Mouse (Mus musculus) heart, embryonic 15.5 days (tissue): ENCODE measurements around the gene C2cd2l. TPM values are rescaled to one million over a fixed set of nuclear protein-coding genes. Genes with fewer than 3 reads are reported as not detected.
"Not testable (repeated sequence)": the region's sequence is repeated elsewhere in the genome, so short reads cannot be mapped to it uniquely, and the experiment has no call there.

ENCODE experiments used
- ATAC-seq: fragments of 200-750 bp; cut with Nextera tagmentation; replicated peaks from 2 replicates; pipeline ENCODE4 v1.8.0; 2017; ENCODE audit warnings: low read depth, moderate TSS enrichment; ENCODE audit not compliant: insufficient number of reproducible peaks, insufficient read depth, low FRiP score
- H3K27ac ChIP-seq: fragments of 300-500 bp; sonication (generic); 2 replicates; pipeline ENCODE4 v1.5.1; 2015; ENCODE audit warnings: mild to moderate bottlenecking, inconsistent platforms
- H3K27me3 ChIP-seq: fragments of 300-500 bp; sonication (generic); 2 replicates; pipeline ENCODE4 v1.6.1; 2015; ENCODE audit warnings: inconsistent platforms
- H3K36me3 ChIP-seq: fragments of 300-500 bp; sonication (generic); 2 replicates; pipeline ENCODE4 v1.6.1; 2015; ENCODE audit warnings: mild to moderate bottlenecking, inconsistent platforms
- H3K4me1 ChIP-seq: fragments of 300-500 bp; sonication (generic); replicated peaks from 2 replicates; pipeline ENCODE4 v1.6.1; 2015; ENCODE audit warnings: inconsistent platforms
- H3K4me2 ChIP-seq: fragments of 300-500 bp; sonication (generic); 2 replicates; pipeline ENCODE4 v1.6.1; 2015; ENCODE audit warnings: inconsistent platforms, mild to moderate bottlenecking, moderate library complexity
- H3K4me3 ChIP-seq: fragments of 300-500 bp; sonication (generic); 2 replicates; pipeline ENCODE4 v1.5.1; 2015; ENCODE audit warnings: mild to moderate bottlenecking, inconsistent platforms
- H3K9ac ChIP-seq: fragments of 300-500 bp; sonication (generic); 2 replicates; pipeline ENCODE4 v1.6.1; 2015; ENCODE audit warnings: mild to moderate bottlenecking, inconsistent platforms
- H3K9me3 ChIP-seq: fragments of 300-500 bp; sonication (generic); replicated peaks from 2 replicates; pipeline ENCODE4 v1.6.1; 2016; ENCODE audit warnings: inconsistent platforms
- WGBS: fragments of 180-500 bp; shearing (Covaris S2); methylation state at CpG from one replicate; pipeline ENCODE4 v1.1.7; 2015; ENCODE audit warnings: mixed read lengths; 5-methylcytosine and 5-hydroxymethylcytosine counted together
- polyA plus RNA-seq: library from polyadenylated mRNA; unstranded; fragments of >200 nt; fragmentation: Nextera tagmentation; extraction: Ambion mirVana; gene quantifications from 2 replicates; pipeline ENCODE4 v1.2.1, GENCODE M21; 2015

The C2cd2l gene
- polyA plus RNA-seq, 1 experiment from 2014 or later = 6.5 TPM

DNA sequence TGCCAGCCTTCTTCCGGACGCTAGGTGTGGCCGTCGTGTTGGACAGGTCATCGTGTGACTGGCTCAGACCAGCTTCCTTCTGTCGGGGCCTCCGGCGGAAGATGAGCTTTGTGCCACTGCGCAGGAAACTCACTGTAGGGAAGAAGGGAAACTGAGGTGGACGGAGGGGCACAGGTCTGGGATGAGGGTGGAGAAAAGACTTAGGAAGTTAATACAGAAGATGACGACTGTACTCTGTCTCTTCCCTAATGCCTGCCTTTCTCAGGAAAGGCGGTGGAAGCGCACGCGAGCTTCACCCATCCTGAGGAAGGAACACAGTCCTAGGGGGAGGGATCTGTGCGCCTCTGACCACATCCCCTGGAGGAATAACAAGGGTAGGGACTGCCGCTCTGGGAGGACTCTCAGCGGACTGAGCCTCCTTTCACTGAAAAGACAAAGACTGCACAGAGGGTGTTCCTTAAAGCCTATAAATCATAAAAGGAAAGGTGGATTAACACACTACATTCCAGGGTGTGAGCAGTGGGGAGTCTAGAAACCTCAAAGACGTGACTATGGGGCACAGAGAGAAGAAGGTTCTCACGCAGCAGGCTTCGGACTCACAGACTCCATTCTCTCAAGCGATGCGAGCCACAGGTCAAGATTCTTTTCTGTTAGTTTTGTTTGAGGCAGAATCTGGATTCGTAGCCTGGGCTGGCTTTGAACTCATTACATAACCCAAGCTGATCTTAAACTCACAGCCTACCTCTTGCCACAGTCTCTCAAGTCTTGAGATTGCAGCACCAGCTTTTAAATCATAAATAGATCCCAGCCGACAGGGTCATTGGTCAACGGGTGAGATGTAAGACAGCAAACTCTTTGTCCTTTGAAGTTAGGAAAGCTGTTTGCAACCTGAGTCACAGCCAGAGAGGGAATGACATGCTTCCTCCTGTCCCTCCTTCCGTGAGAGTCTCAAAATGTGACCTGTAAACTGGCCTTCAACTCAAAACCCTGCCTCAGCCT lies 8.7 kb downstream of the C2cd2l start:
- Histone ChIP-seq H3K27me3 (no peaks in the 10 kb centered on the region), H3K4me2 (peak overlapping the region; percentile 32), H3K9me3 (no peaks in the 10 kb centered on the region), H3K27ac (peak overlapping the region; percentile 54), H3K36me3 (peaks cover 36% of the 10 kb centered on the region), H3K4me1 (peaks cover 11% of the 10 kb centered on the region; the same call in 1 of the 2 replicates), H3K4me3 (no peak overlapping the region; the same call in 1 of the 2 replicates), H3K9ac (no peak overlapping the region)
- WGBS = 28% methylated on average over 27 of the region's 27 CpGs
- ATAC-seq = peak; percentile 54; the same call in 1 of the 2 replicates

GRCm38 (mm10) chr9:44310750-44311135 lies 9.3 kb downstream of the C2cd2l start:
- peak overlapping the region; percentile 30; the same call in 1 of the 2 replicates for H3K27ac ChIP-seq
- no peaks in the 10 kb centered on the region for H3K9me3 ChIP-seq
- peak overlapping the region; percentile 32; the same call in 1 of the 2 replicates for H3K4me2 ChIP-seq
- no peak for ATAC-seq
- no peak overlapping the region for H3K9ac ChIP-seq
- peaks cover 29% of the 10 kb centered on the region for H3K36me3 ChIP-seq
- H3K27me3 ChIP-seq = no peaks in the 10 kb centered on the region
- no peak overlapping the region for H3K4me3 ChIP-seq
- H3K4me1 ChIP-seq = peaks cover 11% of the 10 kb centered on the region; the same call in 1 of the 2 replicates
- 43% methylated on average over 10 of the region's 10 CpGs for WGBS

DNA sequence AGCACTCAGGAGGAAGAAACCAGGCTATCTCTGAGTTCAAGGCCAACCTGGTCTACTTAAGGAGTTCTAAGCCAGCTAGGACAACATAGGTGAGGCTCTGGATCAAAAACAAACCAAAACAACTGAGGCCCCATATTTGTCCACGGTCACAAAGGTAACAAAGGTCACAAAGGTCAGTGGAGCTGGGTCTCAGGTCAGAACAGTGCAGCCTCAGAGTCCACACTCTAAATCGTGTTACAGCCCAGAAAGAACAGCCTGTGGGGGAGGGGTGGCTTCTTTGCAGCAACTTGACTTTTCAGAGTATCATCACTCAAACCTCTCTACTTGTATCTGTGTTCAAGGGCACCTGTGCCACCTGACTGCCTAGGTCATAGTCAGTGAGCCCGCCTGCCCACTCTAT lies 10.3 kb downstream of the C2cd2l start:
- peaks cover 19% of the 10 kb centered on the region for H3K36me3 ChIP-seq
- H3K9me3 ChIP-seq = no peaks in the 10 kb centered on the region
- no peak for ATAC-seq
- H3K4me3 ChIP-seq = no peak overlapping the region
- H3K27ac ChIP-seq = no peak overlapping the region
- H3K4me1 ChIP-seq = peaks cover 14% of the 10 kb centered on the region
- no peak overlapping the region for H3K9ac ChIP-seq
- no peaks in the 10 kb centered on the region for H3K27me3 ChIP-seq
- WGBS = 75% methylated on average over 3 of the region's 3 CpGs
- H3K4me2 ChIP-seq = no peak overlapping the region

GRCm38 (mm10) chr9:44307248-44307647 lies 12.8 kb downstream of the C2cd2l start:
- Histone ChIP-seq H3K4me1 (peaks cover 22% of the 10 kb centered on the region), H3K27me3 (no peaks in the 10 kb centered on the region), H3K9me3 (no peaks in the 10 kb centered on the region), H3K4me2 (no peak overlapping the region), H3K9ac (no peak overlapping the region), H3K4me3 (no peak overlapping the region), H3K36me3 (peaks cover 3% of the 10 kb centered on the region), H3K27ac (no peak overlapping the region)
- no peak for ATAC-seq
- 68% methylated on average over 2 of the region's 2 CpGs for WGBS

- Histone ChIP-seq H3K9me3 (no peaks in the 10 kb centered on the region), H3K27me3 (no peaks in the 10 kb centered on the region), H3K4me1 (peaks cover 22% of the 10 kb centered on the region), H3K4me2 (no peak overlapping the region), H3K27ac (no peak overlapping the region), H3K4me3 (no peak overlapping the region), H3K9ac (no peak overlapping the region), H3K36me3 (peaks cover 10% of the 10 kb centered on the region)
- 90% methylated on average over 6 of the region's 6 CpGs for WGBS
- no peak for ATAC-seq
Observed at GRCm38 (mm10) chr9:44306532-44306931, 13.6 kb downstream of the C2cd2l start.

DNA sequence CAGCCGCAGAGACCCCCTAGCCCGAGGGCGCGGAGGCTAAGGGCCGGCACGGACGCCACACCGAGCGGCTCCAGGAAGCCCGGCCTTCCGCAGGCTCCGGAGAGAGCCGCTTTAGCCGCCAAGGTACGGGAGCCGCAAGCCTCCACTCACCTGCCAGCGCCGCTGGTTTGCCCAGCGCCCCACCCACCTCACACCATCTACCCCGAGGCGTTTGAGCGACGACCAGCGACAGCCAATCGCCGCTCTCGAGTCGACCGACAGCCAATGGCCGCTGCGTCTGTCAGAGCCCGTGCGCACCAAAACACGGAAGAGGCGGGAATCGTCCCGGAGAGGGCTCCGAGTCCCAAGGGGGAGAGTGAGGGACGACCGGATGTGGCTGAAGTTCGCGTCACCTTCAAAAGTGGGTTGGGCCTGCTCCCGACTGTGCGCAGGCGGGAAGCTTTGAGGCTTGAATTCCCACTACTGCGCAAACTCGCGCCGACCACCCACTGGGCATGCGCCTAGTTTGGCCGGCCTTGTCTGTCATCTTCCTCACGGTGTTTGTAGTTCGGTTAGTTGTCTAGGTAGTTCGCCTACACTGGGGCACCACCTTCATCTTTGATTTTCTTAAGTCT lies 14.5 kb downstream of the C2cd2l start, which contains the start of gene Hinfp:
Hinfp (minus strand) TSS at position 206 of the 614 bp plus-strand sequence.
- Histone ChIP-seq H3K4me2 (peak within 1 kb of the TSS; percentile 78), H3K4me1 (peaks cover 14% of the 10 kb centered on the region), H3K36me3 (peaks cover 19% of the 10 kb centered on the region), H3K27me3 (no peaks in the 10 kb centered on the region), H3K9ac (peak within 1 kb of the TSS; percentile 97), H3K9me3 (no peaks in the 10 kb centered on the region), H3K27ac (peak within 1 kb of the TSS; percentile 84), H3K4me3 (peak within 1 kb of the TSS; percentile 99)
- ATAC-seq = peak; percentile 98
- WGBS = under 1% methylated on average over 54 of the region's 54 CpGs

GRCm38 (mm10) chr9:44300001-44300400 lies 20.1 kb downstream of the C2cd2l start:
- H3K9me3 ChIP-seq, ATAC-seq, H3K9ac ChIP-seq, H3K4me2 ChIP-seq, H3K27ac ChIP-seq, H3K4me3 ChIP-seq, H3K27me3 ChIP-seq: not testable (repeated sequence)
- WGBS = 90% methylated on average over 3 of the region's 3 CpGs
- Histone ChIP-seq H3K4me1 (peaks cover 11% of the 10 kb centered on the region), H3K36me3 (peaks cover 69% of the 10 kb centered on the region)

DNA sequence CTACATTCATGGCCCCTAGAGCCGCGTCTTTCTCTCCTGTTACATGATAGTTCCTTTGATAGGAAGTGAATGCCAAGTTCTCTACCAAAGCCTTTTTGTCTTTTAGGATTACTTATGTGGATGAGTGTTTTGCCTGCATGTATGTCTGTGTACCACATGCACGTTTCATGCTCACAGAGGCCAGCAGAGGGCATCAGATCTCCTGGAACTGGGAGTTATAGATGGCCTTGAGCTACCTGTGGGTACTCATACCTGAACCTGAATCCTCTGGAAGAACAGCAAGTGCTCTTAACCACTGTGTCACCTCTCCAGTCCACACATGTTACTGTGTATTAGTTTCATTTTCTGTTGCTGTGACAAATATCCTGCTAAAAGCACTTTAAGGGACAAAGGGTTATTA lies 27.6 kb downstream of the C2cd2l start:
- H3K9ac ChIP-seq = no peak overlapping the region
- peaks cover 17% of the 10 kb centered on the region; the same call in 1 of the 2 replicates for H3K27me3 ChIP-seq
- no peak for ATAC-seq
- no peak overlapping the region for H3K4me3 ChIP-seq
- H3K4me1 ChIP-seq = peaks cover 17% of the 10 kb centered on the region
- WGBS = 72% methylated on average over 3 of the region's 3 CpGs
- no peaks in the 10 kb centered on the region for H3K9me3 ChIP-seq
- no peak overlapping the region for H3K4me2 ChIP-seq
- H3K27ac ChIP-seq = no peak overlapping the region
- H3K36me3 ChIP-seq = peaks cover 56% of the 10 kb centered on the region

GRCm38 (mm10) chr9:44288959-44289291 lies 31.2 kb downstream of the C2cd2l start:
- 0 out of 2 replicates have a peak, but pooled peaks have one; percentile 16 for ATAC-seq
- no peak overlapping the region for H3K9ac ChIP-seq
- peaks cover 24% of the 10 kb centered on the region for H3K4me1 ChIP-seq
- no peak overlapping the region for H3K27ac ChIP-seq
- peak overlapping the region; percentile 96 for H3K4me2 ChIP-seq
- peaks cover 24% of the 10 kb centered on the region for H3K27me3 ChIP-seq
- H3K9me3 ChIP-seq = no peaks in the 10 kb centered on the region
- H3K4me3 ChIP-seq = peak overlapping the region; percentile 68; the same call in 1 of the 2 replicates
- 11% methylated on average over 11 of the region's 11 CpGs for WGBS
- peaks cover 24% of the 10 kb centered on the region for H3K36me3 ChIP-seq

- Histone ChIP-seq H3K27ac (no peak within 1 kb of the TSS), H3K4me3 (peak within 1 kb of the TSS; percentile 68), H3K27me3 (peaks cover 24% of the 10 kb centered on the region), H3K4me2 (peak within 1 kb of the TSS; percentile 96), H3K36me3 (peaks cover 18% of the 10 kb centered on the region), H3K9me3 (no peaks in the 10 kb centered on the region), H3K9ac (peak within 1 kb of the TSS; percentile 68), H3K4me1 (peaks cover 24% of the 10 kb centered on the region)
- under 1% methylated on average over 38 of the region's 38 CpGs for WGBS
- ATAC-seq = peak; percentile 32
Observed at GRCm38 (mm10) chr9:44288076-44288958, 31.8 kb downstream of the C2cd2l start, which contains the start of gene Abcg4. Abcg4 (minus strand) TSS chr9:44288615.
